Mouse (Mus musculus): ENCODE data around the gene Zpbp. TPM values are rescaled to one million over a fixed set of nuclear protein-coding genes. Genes with fewer than 3 reads are reported as not detected.

The Zpbp gene
- polyA plus RNA-seq, 1 experiment from 2014 or later = 0.70 TPM

DNA sequence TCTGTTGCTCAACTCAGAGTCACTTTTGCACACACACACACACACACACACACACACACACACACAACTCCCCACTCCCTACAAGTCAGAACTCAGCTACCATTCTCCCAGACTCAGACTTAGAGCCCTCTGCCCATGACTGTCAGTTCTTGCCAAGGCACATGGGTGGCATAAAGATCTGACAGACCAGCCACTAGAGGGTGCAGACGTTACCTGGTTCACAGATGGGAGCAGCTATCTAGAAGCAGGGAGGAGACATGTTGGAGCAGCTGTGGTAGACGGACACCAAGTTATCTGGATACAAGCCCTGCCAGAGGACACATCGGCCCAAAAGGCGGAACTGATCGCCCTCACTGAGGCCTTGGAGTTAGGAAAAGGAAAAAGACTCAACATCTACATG is 67.5 kb downstream of the Zpbp start:
- Histone ChIP-seq H3K9ac (no peak overlapping the region), H3K27me3 (no peaks in the 10 kb centered on the region), H3K9me3 (no peaks in the 10 kb centered on the region), H3K27ac (no peak overlapping the region), H3K36me3 (no peaks in the 10 kb centered on the region), H3K4me2 (no peak overlapping the region), H3K4me1 (no peaks in the 10 kb centered on the region), H3K4me3 (no peak overlapping the region)
- no peak for ATAC-seq (ENCODE audit: borderline replicate concordance, extremely low read depth, low FRiP score, low TSS enrichment)
- 80% methylated on average over 5 of the region's 5 CpGs for WGBS

DNA sequence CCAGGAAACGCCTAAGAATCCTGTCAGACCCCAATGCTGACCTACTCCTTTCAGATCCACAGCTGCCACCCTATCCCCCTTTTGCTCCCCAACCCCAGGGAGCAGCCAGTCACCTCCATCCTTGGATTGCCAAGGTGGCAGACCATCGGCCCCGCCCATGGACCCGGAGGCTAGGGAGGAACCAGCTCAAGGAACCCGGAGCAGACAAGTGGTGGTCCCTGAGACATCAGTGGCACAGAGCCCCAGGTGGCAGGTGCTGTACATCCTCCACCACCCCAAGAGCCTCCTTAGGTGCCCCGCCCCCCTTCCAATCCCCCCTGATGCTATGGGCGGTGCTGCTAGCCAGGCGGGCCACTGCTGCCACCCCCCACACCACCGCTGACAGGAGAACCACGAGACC is 69.0 kb downstream of the Zpbp start:
- no peaks in the 10 kb centered on the region for H3K4me1 ChIP-seq
- H3K4me2 ChIP-seq = no peak overlapping the region
- no peak for ATAC-seq (ENCODE audit: borderline replicate concordance, extremely low read depth, low FRiP score, low TSS enrichment)
- H3K36me3 ChIP-seq = no peaks in the 10 kb centered on the region
- H3K4me3 ChIP-seq = no peak overlapping the region
- no peaks in the 10 kb centered on the region for H3K27me3 ChIP-seq
- no peak overlapping the region for H3K27ac ChIP-seq
- no peaks in the 10 kb centered on the region for H3K9me3 ChIP-seq
- 87% methylated on average over 10 of the region's 10 CpGs for WGBS
- H3K9ac ChIP-seq = no peak overlapping the region

DNA sequence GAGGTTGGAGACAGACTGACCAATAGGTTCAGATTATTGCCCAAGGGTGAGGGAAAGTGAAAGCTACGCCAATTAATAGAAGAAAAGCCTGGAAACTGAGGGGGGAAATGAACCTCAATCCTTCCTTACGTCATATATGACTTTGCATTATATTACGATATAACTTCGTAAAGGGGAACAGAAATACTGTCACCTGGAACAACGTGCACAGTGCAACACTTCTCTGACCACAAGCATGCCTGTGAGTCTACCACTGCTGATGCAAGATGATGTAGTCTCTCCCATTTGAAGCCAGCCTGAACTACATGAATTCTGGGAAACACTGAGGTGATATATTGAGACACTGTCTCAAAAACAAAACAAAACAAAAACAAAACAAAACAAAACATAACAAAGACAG is 90.9 kb downstream of the Zpbp start:
- 87% methylated on average over 5 of the region's 5 CpGs for WGBS
- no peaks in the 10 kb centered on the region for H3K9me3 ChIP-seq
- no peak overlapping the region for H3K27ac ChIP-seq
- no peaks in the 10 kb centered on the region for H3K27me3 ChIP-seq
- ATAC-seq (ENCODE audit: borderline replicate concordance, extremely low read depth, low FRiP score, low TSS enrichment) = no peak
- no peaks in the 10 kb centered on the region for H3K4me1 ChIP-seq
- H3K4me2 ChIP-seq = no peak overlapping the region
- H3K36me3 ChIP-seq = no peaks in the 10 kb centered on the region
- no peak overlapping the region for H3K9ac ChIP-seq
- H3K4me3 ChIP-seq = no peak overlapping the region

DNA sequence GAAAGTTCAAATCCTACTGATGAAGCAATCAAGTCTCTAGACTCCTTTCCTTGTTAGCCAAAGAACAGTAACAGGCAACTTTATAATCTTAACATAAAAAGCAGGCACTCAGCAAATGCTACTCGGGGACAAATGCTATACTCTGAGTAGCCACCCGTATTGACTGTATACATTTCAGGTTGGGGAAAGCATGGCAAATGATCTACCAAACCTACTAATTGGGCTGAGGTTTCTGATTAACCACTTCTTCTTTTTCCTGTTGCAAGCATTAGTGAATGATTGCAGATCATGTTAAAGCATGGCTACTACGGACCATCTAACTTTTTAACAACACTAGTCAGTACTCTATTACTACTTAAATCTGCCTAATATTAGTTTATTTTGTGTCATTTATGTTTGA is 178.7 kb downstream of the Zpbp start:
- Histone ChIP-seq H3K4me3 (no peak overlapping the region), H3K27me3 (no peaks in the 10 kb centered on the region), H3K4me1 (no peaks in the 10 kb centered on the region), H3K27ac (no peak overlapping the region), H3K9ac (no peak overlapping the region), H3K9me3 (no peaks in the 10 kb centered on the region), H3K36me3 (no peaks in the 10 kb centered on the region), H3K4me2 (no peak overlapping the region)
- ATAC-seq (ENCODE audit: borderline replicate concordance, extremely low read depth, low FRiP score, low TSS enrichment) = no peak
- WGBS = 79% methylated on average over 3 of the region's 3 CpGs

DNA sequence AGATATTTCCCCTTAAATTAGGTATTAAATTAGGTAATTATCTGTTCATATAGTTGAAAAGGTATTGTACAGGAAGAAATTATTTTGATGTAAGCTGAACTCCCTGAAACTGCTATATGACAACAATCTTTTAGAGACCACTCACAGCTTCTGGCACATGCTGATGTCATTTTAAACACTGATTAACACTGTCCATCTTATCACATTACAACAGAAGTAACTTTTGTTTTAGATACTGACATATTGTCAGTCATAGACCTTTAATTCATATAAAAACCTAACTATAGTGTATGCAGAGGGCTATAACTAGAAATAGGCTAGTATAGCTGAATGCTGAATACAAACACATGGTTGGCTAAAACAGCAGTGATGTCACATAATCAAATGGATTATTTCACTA is 182.1 kb downstream of the Zpbp start:
- no peak overlapping the region for H3K9ac ChIP-seq
- no peaks in the 10 kb centered on the region for H3K4me1 ChIP-seq
- H3K27ac ChIP-seq = no peak overlapping the region
- H3K36me3 ChIP-seq = no peaks in the 10 kb centered on the region
- H3K4me2 ChIP-seq = no peak overlapping the region
- no peak overlapping the region for H3K4me3 ChIP-seq
- ATAC-seq (ENCODE audit: borderline replicate concordance, extremely low read depth, low FRiP score, low TSS enrichment) = no peak
- H3K27me3 ChIP-seq = no peaks in the 10 kb centered on the region
- no peaks in the 10 kb centered on the region for H3K9me3 ChIP-seq

DNA sequence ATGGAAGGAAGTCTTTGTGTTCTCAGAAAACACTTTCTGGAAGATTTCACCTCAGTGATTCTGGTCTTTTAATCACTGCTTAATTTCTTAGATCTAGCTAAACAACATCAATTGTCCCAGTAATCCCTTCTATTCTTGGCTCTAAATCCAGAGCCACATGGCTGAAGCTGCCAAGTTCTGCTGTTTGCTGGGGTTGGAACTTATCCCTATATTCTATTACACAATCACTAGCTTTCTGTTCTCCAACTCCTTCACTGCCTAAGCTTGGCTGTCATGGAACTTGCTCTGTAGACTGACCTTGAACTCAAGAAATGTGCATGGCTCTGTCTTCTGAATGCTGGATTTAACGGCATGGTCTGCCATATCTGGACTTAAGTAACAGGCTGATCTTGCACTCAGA is 204.9 kb downstream of the Zpbp start:
- H3K27ac ChIP-seq = no peak overlapping the region
- no peaks in the 10 kb centered on the region for H3K4me1 ChIP-seq
- H3K4me3 ChIP-seq = no peak overlapping the region
- no peaks in the 10 kb centered on the region for H3K9me3 ChIP-seq
- no peaks in the 10 kb centered on the region for H3K27me3 ChIP-seq
- H3K36me3 ChIP-seq = no peaks in the 10 kb centered on the region
- no peak for ATAC-seq (ENCODE audit: borderline replicate concordance, extremely low read depth, low FRiP score, low TSS enrichment)
- WGBS = 71% methylated on average over 1 of the region's 1 CpGs
- no peak overlapping the region for H3K4me2 ChIP-seq
- H3K9ac ChIP-seq = no peak overlapping the region

DNA sequence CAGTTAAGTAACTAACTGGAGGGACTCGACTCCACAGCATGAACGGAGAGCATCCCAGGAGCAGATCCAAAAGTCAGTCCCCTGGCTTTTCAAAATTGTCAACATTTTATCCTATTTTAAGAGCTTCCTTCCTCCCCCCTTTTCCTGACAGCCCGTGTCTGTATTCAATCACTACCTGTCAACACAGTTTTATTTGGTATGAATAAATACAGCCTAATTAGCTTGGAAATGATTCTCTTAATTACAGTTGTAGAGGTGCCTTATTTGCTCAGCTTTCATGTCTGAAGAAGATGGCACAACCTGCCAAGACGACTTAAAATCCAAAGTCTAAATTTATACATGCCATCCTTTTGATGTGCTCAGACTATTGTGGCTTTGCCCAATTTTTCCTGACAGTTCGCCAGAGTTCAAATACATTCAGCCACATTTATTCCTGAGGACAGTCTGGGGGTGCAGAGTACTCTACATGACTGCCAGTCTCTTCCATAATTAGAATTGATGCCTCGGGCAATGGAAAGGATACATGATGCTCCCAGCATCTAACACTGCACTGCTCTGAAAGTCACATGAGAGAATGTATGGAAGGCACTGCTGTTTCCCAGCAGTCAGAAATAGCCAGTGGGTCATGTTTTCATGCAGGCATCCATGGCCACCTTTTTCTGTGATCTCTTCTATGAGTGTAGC is 219.4 kb downstream of the Zpbp start:
- ATAC-seq (ENCODE audit: borderline replicate concordance, extremely low read depth, low FRiP score, low TSS enrichment) = no peak
- H3K4me3 ChIP-seq = no peak overlapping the region
- H3K4me1 ChIP-seq = no peaks in the 10 kb centered on the region
- no peak overlapping the region for H3K27ac ChIP-seq
- no peak overlapping the region for H3K9ac ChIP-seq
- no peaks in the 10 kb centered on the region for H3K36me3 ChIP-seq
- WGBS = 60% methylated on average over 6 of the region's 6 CpGs
- no peaks in the 10 kb centered on the region for H3K27me3 ChIP-seq
- H3K4me2 ChIP-seq = no peak overlapping the region
- H3K9me3 ChIP-seq = no peaks in the 10 kb centered on the region

DNA sequence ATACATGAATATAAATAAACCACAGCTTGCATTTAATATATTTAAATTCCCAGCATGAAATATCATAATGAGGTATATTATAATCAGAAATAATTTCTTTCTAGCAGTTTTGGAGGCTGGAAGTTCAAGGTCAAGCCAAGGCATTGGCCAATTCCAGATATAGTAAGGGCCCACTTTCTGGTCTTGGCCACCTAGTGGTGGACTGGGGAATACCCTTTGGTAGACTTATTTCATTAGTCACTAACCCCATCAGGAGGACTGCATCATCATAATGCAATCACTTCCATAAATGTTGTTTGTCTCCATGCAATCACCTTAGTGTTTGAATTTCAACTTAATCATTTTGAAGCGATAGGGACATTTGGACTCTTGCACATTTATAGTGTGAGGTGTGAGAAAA is 222.9 kb downstream of the Zpbp start:
- H3K27ac ChIP-seq = no peak overlapping the region
- no peak overlapping the region for H3K9ac ChIP-seq
- H3K9me3 ChIP-seq = no peaks in the 10 kb centered on the region
- H3K4me3 ChIP-seq = no peak overlapping the region
- no peaks in the 10 kb centered on the region for H3K4me1 ChIP-seq
- 71% methylated on average over 1 of the region's 1 CpGs for WGBS
- no peak for ATAC-seq (ENCODE audit: borderline replicate concordance, extremely low read depth, low FRiP score, low TSS enrichment)
- H3K4me2 ChIP-seq = no peak overlapping the region
- H3K27me3 ChIP-seq = no peaks in the 10 kb centered on the region
- no peaks in the 10 kb centered on the region for H3K36me3 ChIP-seq

Other genes starting within 250 kb of the Zpbp start
- 0.69 and 1.7 TPM in 2 replicates for gene Spata48, start 314 bp downstream of the Zpbp start, polyA plus RNA-seq (2015; fragmentation: Nextera tagmentation; extraction: Ambion mirVana)
- not detected in 2 replicates for gene 4930512M02Rik, start 165.4 kb upstream of the Zpbp start, polyA plus RNA-seq (2015; fragmentation: Nextera tagmentation; extraction: Ambion mirVana)
- 2.1 and 3.2 TPM in 2 replicates for gene Ikzf1, start 222.6 kb upstream of the Zpbp start, polyA plus RNA-seq (2015; fragmentation: Nextera tagmentation; extraction: Ambion mirVana)

Measured in lung, embryonic 15.5 days (tissue).